Mouse (Mus musculus): ENCODE results near the gene Nup98. TPM values are rescaled to one million over a fixed set of nuclear protein-coding genes. Genes with fewer than 3 reads are reported as not detected.
A peak's percentile ranks its signal among the peaks of the same experiment; 100 is the strongest.

The Nup98 gene
- total RNA-seq, 1 experiment = 59.4 TPM

GRCm38 (mm10) chr7:102100868-102101267, 109.1 kb downstream of the Nup98 start:
- H3K4me1 ChIP-seq (ENCODE audit: control insufficient read depth in 2 of 2, insufficient read depth in 2 of 2, low read length in 2 of 2, poor library complexity in 1 of 2) = peaks cover 15 to 24% of the 10 kb centered on the region in 2 experiments
- TF ChIP-seq ZC3H11A (IDR thresholded peaks at IDR 0.05; ENCODE audit: borderline replicate concordance, low read depth, low read length) (no peak), ZNF384 (IDR thresholded peaks at IDR 0.05; ENCODE audit: low read depth, low read length) (no peak), HCFC1 (IDR thresholded peaks at IDR 0.05; ENCODE audit: borderline replicate concordance, insufficient read depth, low read length) (no peak), MAFK (IDR thresholded peaks at IDR 0.05; ENCODE audit: insufficient read depth, low read depth, low read length) (no peak), CHD2 (IDR thresholded peaks at IDR 0.05; ENCODE audit: low read depth, low read length) (no peak)
- H3K9ac ChIP-seq (ENCODE audit: insufficient read depth, low read depth, low read length, poor library complexity, severe bottlenecking) = no peak overlapping the region
- H3K9me3 ChIP-seq (ENCODE audit: control insufficient read depth, insufficient read depth, low read depth, low read length) = no peaks in the 10 kb centered on the region
- H3K4me3 ChIP-seq (ENCODE audit: insufficient read depth in 1 of 2, low read depth in 1 of 2, low read length in 2 of 2, poor library complexity in 1 of 2, severe bottlenecking in 1 of 2) = 0 out of 4 replicates have a peak overlapping the region, but pooled peaks of 1 of the 2 experiments have one; percentile 55
- peak overlapping the region; percentile 29; the same call in 1 of the 2 replicates for H3K27ac ChIP-seq (ENCODE audit: insufficient read depth, low read depth, low read length, poor library complexity, severe bottlenecking)
- no peaks in the 10 kb centered on the region for H3K36me3 ChIP-seq (ENCODE audit: control insufficient read depth, insufficient read depth, low read length, poor library complexity, severe bottlenecking)
- in situ Hi-C loops (cut with MboI; ENCODE audit: low sequenced_read_pairs in 2 of 2, unreplicated experiment in 2 of 2) = no loop called here
- no peak for DNase-seq (ENCODE audit: low read depth, low spot score)

- DNase-seq (ENCODE audit: low read depth, low spot score) = peak; percentile 62
- Histone ChIP-seq H3K9ac (ENCODE audit: insufficient read depth, low read depth, low read length, poor library complexity, severe bottlenecking) (peak overlapping the region; percentile 52; the same call in 1 of the 2 replicates), H3K4me3 (ENCODE audit: insufficient read depth in 1 of 2, low read depth in 1 of 2, low read length in 2 of 2, poor library complexity in 1 of 2, severe bottlenecking in 1 of 2) (peak overlapping the region; percentile 49 to 55), H3K36me3 (ENCODE audit: control insufficient read depth, insufficient read depth, low read length, poor library complexity, severe bottlenecking) (no peaks in the 10 kb centered on the region), H3K27ac (ENCODE audit: insufficient read depth, low read depth, low read length, poor library complexity, severe bottlenecking) (peak overlapping the region; percentile 61), H3K9me3 (ENCODE audit: control insufficient read depth, insufficient read depth, low read depth, low read length) (no peaks in the 10 kb centered on the region), H3K4me1 (ENCODE audit: control insufficient read depth in 2 of 2, insufficient read depth in 2 of 2, low read length in 2 of 2, poor library complexity in 1 of 2) (peaks cover 15 to 26% of the 10 kb centered on the region in 2 experiments)
- TF ChIP-seq ZNF384 (IDR thresholded peaks at IDR 0.05; ENCODE audit: low read depth, low read length) (no peak), HCFC1 (IDR thresholded peaks at IDR 0.05; ENCODE audit: borderline replicate concordance, insufficient read depth, low read length) (no peak), MAFK (IDR thresholded peaks at IDR 0.05; ENCODE audit: insufficient read depth, low read depth, low read length) (no peak), CHD2 (IDR thresholded peaks at IDR 0.05; ENCODE audit: low read depth, low read length) (no peak), ZC3H11A (IDR thresholded peaks at IDR 0.05; ENCODE audit: borderline replicate concordance, low read depth, low read length) (no peak)
- in situ Hi-C loops (cut with MboI; ENCODE audit: low sequenced_read_pairs in 2 of 2, unreplicated experiment in 2 of 2) = no loop called here
These were observed 110.0 kb downstream of the Nup98 start for GRCm38 (mm10) chr7:102099760-102100661.

GRCm38 (mm10) chr7:102087336-102087735, 122.6 kb downstream of the Nup98 start:
- Histone ChIP-seq H3K36me3 (ENCODE audit: control insufficient read depth, insufficient read depth, low read length, poor library complexity, severe bottlenecking) (no peaks in the 10 kb centered on the region), H3K27ac (ENCODE audit: insufficient read depth, low read depth, low read length, poor library complexity, severe bottlenecking) (no peak overlapping the region), H3K9me3 (ENCODE audit: control insufficient read depth, insufficient read depth, low read depth, low read length) (no peaks in the 10 kb centered on the region), H3K4me3 (ENCODE audit: insufficient read depth in 1 of 2, low read depth in 1 of 2, low read length in 2 of 2, poor library complexity in 1 of 2, severe bottlenecking in 1 of 2) (no peak overlapping the region), H3K9ac (ENCODE audit: insufficient read depth, low read depth, low read length, poor library complexity, severe bottlenecking) (no peak overlapping the region), H3K4me1 (ENCODE audit: control insufficient read depth in 2 of 2, insufficient read depth in 2 of 2, low read length in 2 of 2, poor library complexity in 1 of 2) (no peaks in the 10 kb centered on the region; a peak in 1 of 4 replicates)
- TF ChIP-seq ZC3H11A (IDR thresholded peaks at IDR 0.05; ENCODE audit: borderline replicate concordance, low read depth, low read length) = no peak
- TF ChIP-seq ZNF384 (IDR thresholded peaks at IDR 0.05; ENCODE audit: low read depth, low read length) = no peak
- no peak for TF ChIP-seq HCFC1 (IDR thresholded peaks at IDR 0.05; ENCODE audit: borderline replicate concordance, insufficient read depth, low read length)
- TF ChIP-seq CHD2 (IDR thresholded peaks at IDR 0.05; ENCODE audit: low read depth, low read length) = no peak
- no peak for TF ChIP-seq MAFK (IDR thresholded peaks at IDR 0.05; ENCODE audit: insufficient read depth, low read depth, low read length)
- DNase-seq (ENCODE audit: low read depth, low spot score) = no peak
- in situ Hi-C loops (cut with MboI; ENCODE audit: low sequenced_read_pairs in 2 of 2, unreplicated experiment in 2 of 2) = no loop called here

GRCm38 (mm10) chr7:102084041-102084696, 125.8 kb downstream of the Nup98 start:
- Histone ChIP-seq H3K9me3 (ENCODE audit: control insufficient read depth, insufficient read depth, low read depth, low read length) (no peaks in the 10 kb centered on the region), H3K4me1 (ENCODE audit: control insufficient read depth in 2 of 2, insufficient read depth in 2 of 2, low read length in 2 of 2, poor library complexity in 1 of 2) (no peaks in the 10 kb centered on the region; a peak in 1 of 4 replicates), H3K36me3 (ENCODE audit: control insufficient read depth, insufficient read depth, low read length, poor library complexity, severe bottlenecking) (peaks cover 18% of the 10 kb centered on the region), H3K9ac (ENCODE audit: insufficient read depth, low read depth, low read length, poor library complexity, severe bottlenecking) (0 out of 2 replicates have a peak overlapping the region, but pooled peaks have one; percentile 6), H3K4me3 (ENCODE audit: insufficient read depth in 1 of 2, low read depth in 1 of 2, low read length in 2 of 2, poor library complexity in 1 of 2, severe bottlenecking in 1 of 2) (peak overlapping the region; percentile 11 to 13; a peak in 2 of 4 replicates), H3K27ac (ENCODE audit: insufficient read depth, low read depth, low read length, poor library complexity, severe bottlenecking) (no peak overlapping the region)
- in situ Hi-C loops (cut with MboI; ENCODE audit: low sequenced_read_pairs in 2 of 2, unreplicated experiment in 2 of 2) = no loop called here
- no peak for TF ChIP-seq ZNF384 (IDR thresholded peaks at IDR 0.05; ENCODE audit: low read depth, low read length)
- TF ChIP-seq HCFC1 (IDR thresholded peaks at IDR 0.05; ENCODE audit: borderline replicate concordance, insufficient read depth, low read length) = no peak
- TF ChIP-seq MAFK (IDR thresholded peaks at IDR 0.05; ENCODE audit: insufficient read depth, low read depth, low read length) = no peak
- TF ChIP-seq CHD2 (IDR thresholded peaks at IDR 0.05; ENCODE audit: low read depth, low read length) = no peak
- no peak for TF ChIP-seq ZC3H11A (IDR thresholded peaks at IDR 0.05; ENCODE audit: borderline replicate concordance, low read depth, low read length)
- no peak for DNase-seq (ENCODE audit: low read depth, low spot score)
